Mouse (Mus musculus): ENCODE results near the gene St6gal2. TPM values are rescaled to one million over a fixed set of nuclear protein-coding genes. Genes with fewer than 3 reads are reported as not detected.

Gene St6gal2
- under 0.01 TPM in 1 of 2 replicates, not detected in the other for total RNA-seq (2014; rRNA removed)
- not detected in 2 replicates for polyA plus RNA-seq (2012; rRNA removed)

GRCm38 (mm10) chr17:55445250-55446184 is at the start of gene St6gal2:
Gene St6gal2, plus strand, starts transcription at chr17:55445382.
- DNase-seq (ENCODE audit: extremely low read depth, low read depth, low spot score) = no peak
- H3K79me2 ChIP-seq (ENCODE audit: control insufficient read depth, insufficient read depth, low read length) = no peaks in the 10 kb centered on the region
- H3K4me1 ChIP-seq (ENCODE audit: control insufficient read depth, insufficient read depth, low read length) = no peaks in the 10 kb centered on the region
- H3K27me3 ChIP-seq (ENCODE audit: control insufficient read depth, insufficient read depth, low read length) = peaks cover 10% of the 10 kb centered on the region
- no peak within 1 kb of the TSS for H3K27ac ChIP-seq (replicated peaks; ENCODE audit: insufficient read depth, low read depth, low read length)
- TF ChIP-seq POLR2A (IDR thresholded peaks at IDR 0.05; ENCODE audit: extremely low read depth, insufficient read depth, low read length) (no peak), CTCF (IDR thresholded peaks at IDR 0.05; ENCODE audit: low read depth, low read length) (no peak)
- no peak within 1 kb of the TSS for H3K9ac ChIP-seq (ENCODE audit: low read depth, low read length)
- no peaks in the 10 kb centered on the region for H3K36me3 ChIP-seq (ENCODE audit: control insufficient read depth, insufficient read depth, low read length)
- no peak within 1 kb of the TSS for H3K4me3 ChIP-seq (ENCODE audit: insufficient read depth, low read depth, low read length)
- 2% methylated on average over 84 of the region's 84 CpGs for WGBS

DNA sequence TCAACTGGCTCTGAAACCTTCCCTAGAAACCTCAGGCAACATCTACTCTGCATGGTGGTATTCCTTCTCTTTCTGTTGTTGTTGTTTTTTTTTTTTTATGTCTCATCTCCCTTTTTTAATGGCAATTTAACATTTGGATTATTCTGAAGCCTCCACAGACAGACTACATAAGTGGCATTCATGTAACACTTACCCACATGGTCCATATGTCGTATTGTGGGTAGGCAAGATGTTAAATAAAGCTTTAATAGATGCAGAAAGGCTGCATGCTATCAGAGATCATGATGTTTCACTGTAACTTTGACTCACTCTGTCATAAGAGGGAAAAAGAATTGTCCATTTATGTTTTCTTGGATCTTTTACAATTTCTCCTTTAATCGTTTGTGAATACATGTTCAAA is 39.1 kb upstream of the St6gal2 start:
- no peaks in the 10 kb centered on the region for H3K4me1 ChIP-seq (ENCODE audit: control insufficient read depth, insufficient read depth, low read length)
- TF ChIP-seq CTCF (IDR thresholded peaks at IDR 0.05; ENCODE audit: low read depth, low read length) (no peak), POLR2A (IDR thresholded peaks at IDR 0.05; ENCODE audit: extremely low read depth, insufficient read depth, low read length) (no peak)
- H3K36me3 ChIP-seq (ENCODE audit: control insufficient read depth, insufficient read depth, low read length) = no peaks in the 10 kb centered on the region
- H3K79me2 ChIP-seq (ENCODE audit: control insufficient read depth, insufficient read depth, low read length) = no peaks in the 10 kb centered on the region
- H3K4me3 ChIP-seq (ENCODE audit: insufficient read depth, low read depth, low read length) = no peak overlapping the region
- WGBS = 83% methylated on average over 2 of the region's 2 CpGs
- DNase-seq (ENCODE audit: extremely low read depth, low read depth, low spot score) = no peak
- no peak overlapping the region for H3K27ac ChIP-seq (replicated peaks; ENCODE audit: insufficient read depth, low read depth, low read length)
- no peaks in the 10 kb centered on the region for H3K27me3 ChIP-seq (ENCODE audit: control insufficient read depth, insufficient read depth, low read length)
- no peak overlapping the region for H3K9ac ChIP-seq (ENCODE audit: low read depth, low read length)

DNA sequence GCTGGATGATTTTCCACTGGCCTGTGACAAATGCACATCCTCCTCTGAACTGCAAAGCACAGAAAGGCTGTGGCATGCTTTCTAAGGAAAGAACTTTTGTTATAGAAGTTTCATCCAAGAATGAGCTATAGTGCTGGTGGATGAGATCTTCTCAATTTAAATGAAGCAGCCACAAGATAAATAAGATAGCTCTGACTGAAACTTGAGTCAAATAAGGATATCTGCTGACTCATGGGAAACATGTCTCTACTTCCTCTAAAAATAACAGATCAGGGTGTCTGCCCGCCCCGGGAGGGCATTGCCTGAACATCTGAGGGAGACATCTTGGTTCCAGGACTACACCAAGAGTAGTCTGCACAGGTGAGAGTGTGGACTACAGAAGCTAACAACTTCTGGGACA is 28.7 kb upstream of the St6gal2 start:
- no peaks in the 10 kb centered on the region for H3K79me2 ChIP-seq (ENCODE audit: control insufficient read depth, insufficient read depth, low read length)
- no peaks in the 10 kb centered on the region for H3K36me3 ChIP-seq (ENCODE audit: control insufficient read depth, insufficient read depth, low read length)
- 75% methylated on average over 2 of the region's 2 CpGs for WGBS
- no peak overlapping the region for H3K9ac ChIP-seq (ENCODE audit: low read depth, low read length)
- H3K27ac ChIP-seq (replicated peaks; ENCODE audit: insufficient read depth, low read depth, low read length) = no peak overlapping the region
- TF ChIP-seq POLR2A (IDR thresholded peaks at IDR 0.05; ENCODE audit: extremely low read depth, insufficient read depth, low read length) = no peak
- TF ChIP-seq CTCF (IDR thresholded peaks at IDR 0.05; ENCODE audit: low read depth, low read length) = no peak
- no peak overlapping the region for H3K4me3 ChIP-seq (ENCODE audit: insufficient read depth, low read depth, low read length)
- no peaks in the 10 kb centered on the region for H3K27me3 ChIP-seq (ENCODE audit: control insufficient read depth, insufficient read depth, low read length)
- no peaks in the 10 kb centered on the region for H3K4me1 ChIP-seq (ENCODE audit: control insufficient read depth, insufficient read depth, low read length)
- DNase-seq (ENCODE audit: extremely low read depth, low read depth, low spot score) = no peak

- Histone ChIP-seq H3K9ac (ENCODE audit: low read depth, low read length) (no peak overlapping the region), H3K27me3 (ENCODE audit: control insufficient read depth, insufficient read depth, low read length) (peaks cover 10% of the 10 kb centered on the region), H3K79me2 (ENCODE audit: control insufficient read depth, insufficient read depth, low read length) (no peaks in the 10 kb centered on the region), H3K36me3 (ENCODE audit: control insufficient read depth, insufficient read depth, low read length) (no peaks in the 10 kb centered on the region), H3K27ac (replicated peaks; ENCODE audit: insufficient read depth, low read depth, low read length) (no peak overlapping the region), H3K4me3 (ENCODE audit: insufficient read depth, low read depth, low read length) (no peak overlapping the region), H3K4me1 (ENCODE audit: control insufficient read depth, insufficient read depth, low read length) (no peaks in the 10 kb centered on the region)
- DNase-seq (ENCODE audit: extremely low read depth, low read depth, low spot score) = no peak
- 4% methylated on average over 6 of the region's 6 CpGs for WGBS
- TF ChIP-seq CTCF (IDR thresholded peaks at IDR 0.05; ENCODE audit: low read depth, low read length) (no peak), POLR2A (IDR thresholded peaks at IDR 0.05; ENCODE audit: extremely low read depth, insufficient read depth, low read length) (no peak)
Measured at GRCm38 (mm10) chr17:55446185-55446527, 974 bp downstream of the St6gal2 start.

DNA sequence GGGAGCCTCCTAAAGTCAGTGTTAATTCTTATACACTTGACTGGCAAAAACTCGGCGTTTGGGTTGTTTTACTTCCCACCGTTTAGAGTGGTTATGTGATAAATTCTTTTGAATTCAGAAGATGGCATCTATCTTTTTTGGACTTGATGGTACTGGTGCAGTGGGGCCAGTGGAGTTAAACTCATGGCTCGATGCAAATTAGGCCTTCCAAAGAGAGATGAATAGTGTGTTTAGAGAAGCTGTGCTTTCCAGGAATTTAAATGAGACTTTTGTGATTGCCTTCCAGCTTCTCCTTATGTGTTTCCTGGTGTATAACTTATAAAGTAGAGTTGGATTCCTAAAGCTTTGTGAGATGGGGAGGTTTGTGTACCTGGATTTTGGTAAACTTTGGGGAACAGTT is 1.5 kb downstream of the St6gal2 start:
- WGBS = 40% methylated on average over 4 of the region's 4 CpGs
- H3K9ac ChIP-seq (ENCODE audit: low read depth, low read length) = no peak overlapping the region
- DNase-seq (ENCODE audit: extremely low read depth, low read depth, low spot score) = no peak
- H3K36me3 ChIP-seq (ENCODE audit: control insufficient read depth, insufficient read depth, low read length) = no peaks in the 10 kb centered on the region
- H3K79me2 ChIP-seq (ENCODE audit: control insufficient read depth, insufficient read depth, low read length) = no peaks in the 10 kb centered on the region
- H3K27me3 ChIP-seq (ENCODE audit: control insufficient read depth, insufficient read depth, low read length) = peaks cover 10% of the 10 kb centered on the region
- no peaks in the 10 kb centered on the region for H3K4me1 ChIP-seq (ENCODE audit: control insufficient read depth, insufficient read depth, low read length)
- TF ChIP-seq POLR2A (IDR thresholded peaks at IDR 0.05; ENCODE audit: extremely low read depth, insufficient read depth, low read length) (no peak), CTCF (IDR thresholded peaks at IDR 0.05; ENCODE audit: low read depth, low read length) (no peak)
- no peak overlapping the region for H3K27ac ChIP-seq (replicated peaks; ENCODE audit: insufficient read depth, low read depth, low read length)
- H3K4me3 ChIP-seq (ENCODE audit: insufficient read depth, low read depth, low read length) = no peak overlapping the region

DNA sequence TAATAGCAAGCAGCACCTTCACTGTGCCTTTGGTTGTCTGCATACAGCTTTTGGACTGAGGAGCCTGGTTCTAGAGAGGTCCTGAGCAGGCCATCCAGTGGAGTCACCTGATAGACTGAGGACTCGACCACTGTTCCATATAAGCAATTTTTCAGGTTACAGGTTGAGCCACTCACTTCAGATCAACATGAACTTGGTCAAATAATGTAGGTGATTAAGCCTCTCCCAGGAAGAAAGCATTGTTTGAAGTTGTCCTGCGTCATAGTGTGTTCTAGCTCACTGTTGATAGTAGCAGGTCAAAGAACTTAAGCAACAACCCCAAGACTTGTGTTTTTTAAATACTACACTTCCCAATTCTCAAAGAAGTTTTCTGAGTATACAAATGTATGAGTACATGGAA is 5.8 kb downstream of the St6gal2 start:
- H3K9ac ChIP-seq (ENCODE audit: low read depth, low read length) = no peak overlapping the region
- H3K4me1 ChIP-seq (ENCODE audit: control insufficient read depth, insufficient read depth, low read length) = no peaks in the 10 kb centered on the region
- no peaks in the 10 kb centered on the region for H3K79me2 ChIP-seq (ENCODE audit: control insufficient read depth, insufficient read depth, low read length)
- no peak overlapping the region for H3K27ac ChIP-seq (replicated peaks; ENCODE audit: insufficient read depth, low read depth, low read length)
- no peak overlapping the region for H3K4me3 ChIP-seq (ENCODE audit: insufficient read depth, low read depth, low read length)
- DNase-seq (ENCODE audit: extremely low read depth, low read depth, low spot score) = no peak
- TF ChIP-seq POLR2A (IDR thresholded peaks at IDR 0.05; ENCODE audit: extremely low read depth, insufficient read depth, low read length) = no peak
- WGBS = 44% methylated on average over 2 of the region's 2 CpGs
- H3K27me3 ChIP-seq (ENCODE audit: control insufficient read depth, insufficient read depth, low read length) = no peaks in the 10 kb centered on the region
- H3K36me3 ChIP-seq (ENCODE audit: control insufficient read depth, insufficient read depth, low read length) = no peaks in the 10 kb centered on the region
